Mouse (Mus musculus) limb, embryonic 12.5 days (tissue): ENCODE results near the gene Rhox3e. TPM values are rescaled to one million over a fixed set of nuclear protein-coding genes. Genes with fewer than 3 reads are reported as not detected.
"Not testable (repeated sequence)": the region's sequence is repeated elsewhere in the genome, so short reads cannot be mapped to it uniquely, and the experiment has no call there.

Experiments used
- ATAC-seq: fragments of 200-750 bp; cut with Nextera tagmentation; 2 replicates; pipeline ENCODE4 v1.8.0; 2017; ENCODE audit warnings: low read depth, moderate TSS enrichment; ENCODE audit not compliant: insufficient number of reproducible peaks, insufficient read depth, low FRiP score, low TSS enrichment
- H3K27ac ChIP-seq: fragments of 300-500 bp; sonication (generic); 2 replicates; pipeline ENCODE4 v1.5.1; 2016; ENCODE audit warnings: mild to moderate bottlenecking, moderate library complexity
- H3K27me3 ChIP-seq: fragments of 300-500 bp; sonication (generic); 2 replicates; pipeline ENCODE4 v1.6.1; 2016; ENCODE audit warnings: mild to moderate bottlenecking, moderate library complexity
- H3K36me3 ChIP-seq: fragments of 300-500 bp; sonication (generic); 2 replicates; pipeline ENCODE4 v1.6.1; 2016; ENCODE audit warnings: mild to moderate bottlenecking, moderate library complexity
- H3K4me1 ChIP-seq: fragments of 300-500 bp; sonication (generic); replicated peaks from 2 replicates; pipeline ENCODE4 v1.6.1; 2016
- H3K4me2 ChIP-seq: fragments of 300-500 bp; sonication (generic); 2 replicates; pipeline ENCODE4 v1.6.1; 2016; ENCODE audit warnings: mild to moderate bottlenecking, moderate library complexity
- H3K4me3 ChIP-seq: fragments of 300-500 bp; sonication (generic); replicated peaks from 2 replicates; pipeline ENCODE4 v1.5.1; 2016; ENCODE audit warnings: mild to moderate bottlenecking
- H3K9ac ChIP-seq: fragments of 300-500 bp; sonication (generic); replicated peaks from 2 replicates; pipeline ENCODE4 v1.6.1; 2016; ENCODE audit warnings: mild to moderate bottlenecking, moderate library complexity
- H3K9me3 ChIP-seq: fragments of 300-500 bp; sonication (generic); 2 replicates; pipeline ENCODE4 v1.6.1; 2016; ENCODE audit warnings: mild to moderate bottlenecking, moderate library complexity
- WGBS: fragments of 180-500 bp; shearing (Covaris S2); methylation state at CpG from one replicate; pipeline ENCODE4 v1.1.7; 2016; 5-methylcytosine and 5-hydroxymethylcytosine counted together
- polyA plus RNA-seq: library from polyadenylated mRNA; unstranded; fragments of >200 nt; fragmentation: Nextera tagmentation; extraction: Ambion mirVana; gene quantifications from 2 replicates; pipeline ENCODE4 v1.2.1, GENCODE M21; 2016

Gene Rhox3e
- polyA plus RNA-seq, result not detected in 2 replicates

DNA sequence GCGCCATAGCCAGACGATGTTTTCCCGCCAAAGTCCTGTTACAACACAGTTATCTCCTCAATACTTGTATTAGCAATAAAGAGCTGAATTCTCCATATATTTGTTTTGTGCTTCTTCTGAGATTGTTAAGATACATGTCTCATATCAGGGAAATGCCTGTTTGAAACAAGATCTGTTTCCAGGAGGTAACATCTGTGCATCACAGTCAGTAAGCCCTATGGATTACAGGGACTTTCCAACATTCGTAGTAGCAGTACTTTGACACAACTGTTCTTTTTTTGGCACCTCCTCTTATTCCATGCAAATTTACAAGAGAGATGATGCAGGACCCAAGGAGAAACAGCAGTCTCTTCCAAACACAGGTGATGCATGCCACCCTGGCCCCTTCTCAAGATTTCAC is at the start of gene Rhox3e:
Rhox3e (plus strand) TSS at position 301 of the 400 bp plus-strand sequence.
- WGBS, result no CpG with 5 or more reads among the region's 4 CpGs
- not testable (repeated sequence) for H3K4me1 ChIP-seq, H3K4me2 ChIP-seq, H3K27me3 ChIP-seq, ATAC-seq, H3K9ac ChIP-seq, H3K27ac ChIP-seq, H3K36me3 ChIP-seq, H3K4me3 ChIP-seq, H3K9me3 ChIP-seq

- 97% methylated on average over 13 of the region's 18 CpGs for WGBS
Observed at GRCm38 (mm10) chrX:37514059-37514458, 27.8 kb upstream of the Rhox3e start, which contains the start of gene Rhox4d. Gene Rhox4d, plus strand, starts transcription at chrX:37514359.

GRCm38 (mm10) chrX:37530152-37530551 is 11.7 kb upstream of the Rhox3e start, which contains the start of gene Rhox2e:
Gene Rhox2e, plus strand, starts transcription at chrX:37530452.
- H3K4me3 ChIP-seq, ATAC-seq, H3K27me3 ChIP-seq, H3K4me1 ChIP-seq, H3K4me2 ChIP-seq, H3K9me3 ChIP-seq, H3K27ac ChIP-seq, H3K9ac ChIP-seq, H3K36me3 ChIP-seq: not testable (repeated sequence)
- WGBS, result 88% methylated on average over 2 of the region's 8 CpGs

More at GRCm38 (mm10) chrX:37514059-37514458, 27.8 kb upstream of the Rhox3e start, which contains the start of gene Rhox4d:
- H3K4me3 ChIP-seq, H3K27ac ChIP-seq, H3K27me3 ChIP-seq, ATAC-seq, H3K36me3 ChIP-seq, H3K4me1 ChIP-seq, H3K9ac ChIP-seq, H3K9me3 ChIP-seq, H3K4me2 ChIP-seq: not testable (repeated sequence)

DNA sequence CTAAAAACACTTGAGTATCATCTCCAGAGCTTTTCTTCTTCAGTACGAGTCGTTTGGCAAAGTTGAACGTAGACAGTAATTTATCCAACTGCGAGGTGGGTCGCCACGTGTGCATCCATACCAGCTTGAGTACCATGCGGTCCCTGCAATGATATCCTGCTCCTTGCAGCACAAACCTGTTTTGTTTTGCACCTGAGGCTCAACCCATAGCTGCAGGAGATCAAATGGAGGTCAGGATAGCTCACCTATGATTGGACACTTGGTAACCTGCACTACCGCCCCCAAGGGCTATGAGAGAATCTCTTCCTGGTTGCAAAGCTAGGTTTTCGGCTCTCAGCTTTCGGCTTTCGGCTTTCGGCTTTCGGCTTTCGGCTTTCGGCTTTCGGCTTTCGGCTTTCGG is 15.3 kb downstream of the Rhox3e start, which contains the start of gene Rhox4e:
Rhox4e (plus strand) TSS at position 301 of the 400 bp plus-strand sequence.
- not testable (repeated sequence) for H3K27me3 ChIP-seq, H3K9ac ChIP-seq, H3K27ac ChIP-seq, H3K9me3 ChIP-seq, ATAC-seq, H3K4me2 ChIP-seq, H3K36me3 ChIP-seq, H3K4me3 ChIP-seq, H3K4me1 ChIP-seq
- 96% methylated on average over 10 of the region's 18 CpGs for WGBS

- H3K27me3 ChIP-seq, ATAC-seq, H3K27ac ChIP-seq, H3K4me1 ChIP-seq, H3K4me2 ChIP-seq, H3K36me3 ChIP-seq, H3K9ac ChIP-seq, H3K4me3 ChIP-seq, H3K9me3 ChIP-seq: not testable (repeated sequence)
- WGBS, result 92% methylated on average over 8 of the region's 8 CpGs
Observed at GRCm38 (mm10) chrX:37571105-37571504, 29.3 kb downstream of the Rhox3e start, which contains the start of gene Rhox2f. Gene Rhox2f, plus strand, starts transcription at chrX:37571405.

DNA sequence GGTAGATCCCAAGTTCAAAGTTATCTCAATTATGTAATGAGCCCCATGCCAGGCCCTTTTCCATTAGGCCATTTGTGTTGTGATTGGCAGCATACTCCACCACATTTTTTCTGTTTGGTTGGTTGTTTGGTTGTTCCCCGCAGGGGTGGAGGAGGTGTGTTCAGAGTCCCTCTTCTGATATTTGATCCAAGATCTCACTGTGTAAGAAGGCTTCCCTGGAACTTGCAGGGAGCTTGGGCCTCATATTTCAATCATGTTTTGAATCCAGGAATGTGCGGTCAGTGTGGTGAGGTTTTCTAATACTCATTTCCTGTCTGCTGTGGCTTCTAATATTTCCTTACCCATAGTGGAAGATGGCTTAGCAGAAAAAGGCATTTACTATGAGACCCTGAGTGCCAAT is 30.8 kb downstream of the Rhox3e start:
- not testable (repeated sequence) for ATAC-seq, H3K4me3 ChIP-seq, H3K4me2 ChIP-seq, H3K4me1 ChIP-seq, H3K9ac ChIP-seq, H3K27me3 ChIP-seq, H3K27ac ChIP-seq, H3K36me3 ChIP-seq, H3K9me3 ChIP-seq
- WGBS, result 34% methylated on average over 2 of the region's 2 CpGs

DNA sequence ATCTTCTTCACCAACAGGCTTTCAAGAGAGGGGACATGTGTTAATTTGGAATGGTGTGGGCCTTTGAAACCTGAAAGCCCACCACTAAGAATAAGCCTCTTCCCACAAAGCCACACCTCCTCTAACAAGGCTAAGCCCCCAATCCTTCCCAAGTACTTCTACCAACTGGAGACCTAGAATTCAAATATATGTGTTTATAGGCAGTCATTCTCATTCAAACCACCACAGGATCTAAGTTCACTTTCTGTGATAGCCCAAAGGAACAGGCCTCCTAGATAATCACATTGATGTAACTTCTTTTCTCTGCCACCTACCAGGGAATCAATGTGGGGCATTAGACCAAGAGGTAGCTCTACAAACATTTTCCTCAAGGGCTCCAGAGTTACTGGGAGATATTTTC is 38.9 kb downstream of the Rhox3e start, which contains the start of gene Rhox3f:
Rhox3f (plus strand) TSS at position 301 of the 400 bp plus-strand sequence.
- H3K27me3 ChIP-seq, H3K4me1 ChIP-seq, H3K9me3 ChIP-seq, H3K36me3 ChIP-seq, H3K4me3 ChIP-seq, ATAC-seq, H3K9ac ChIP-seq, H3K27ac ChIP-seq, H3K4me2 ChIP-seq: not testable (repeated sequence)

Other genes starting within 250 kb of the Rhox3e start
- not detected in 2 replicates for gene Rhox3a2, start 162.0 kb upstream of the Rhox3e start, polyA plus RNA-seq
- gene Rhox4a2, start 151.2 kb upstream of the Rhox3e start, polyA plus RNA-seq, result not detected in 2 replicates
- not detected in 2 replicates for gene Rhox2b, start 130.0 kb upstream of the Rhox3e start, polyA plus RNA-seq
- gene Rhox4b, start 109.5 kb upstream of the Rhox3e start, polyA plus RNA-seq, result 0.30 TPM in 1 of 2 replicates, not detected in the other
- gene Rhox2c, start 88.3 kb upstream of the Rhox3e start, polyA plus RNA-seq, result not detected in 2 replicates
- gene Rhox3c, start 83.4 kb upstream of the Rhox3e start, polyA plus RNA-seq, result not detected in 2 replicates
- gene Rhox4c, start 61.7 kb upstream of the Rhox3e start, polyA plus RNA-seq, result not detected in 2 replicates
- gene Rhox2d, start 48.6 kb upstream of the Rhox3e start, polyA plus RNA-seq, result not detected in 2 replicates
- gene Rhox4d, start 27.7 kb upstream of the Rhox3e start, polyA plus RNA-seq, result not detected in 2 replicates
- gene Rhox2e, start 11.6 kb upstream of the Rhox3e start, polyA plus RNA-seq, result not detected in 2 replicates
- not detected in 2 replicates for gene Rhox4e, start 15.4 kb downstream of the Rhox3e start, polyA plus RNA-seq
- not detected in 2 replicates for gene Rhox2f, start 29.4 kb downstream of the Rhox3e start, polyA plus RNA-seq
- not detected in 2 replicates for gene Rhox3f, start 39.0 kb downstream of the Rhox3e start, polyA plus RNA-seq
- not detected in 2 replicates for gene Rhox4f, start 65.7 kb downstream of the Rhox3e start, polyA plus RNA-seq
- not detected in 2 replicates for gene Rhox3g, start 86.6 kb downstream of the Rhox3e start, polyA plus RNA-seq
- not detected in 2 replicates for gene Rhox2g, start 101.5 kb downstream of the Rhox3e start, polyA plus RNA-seq
- gene Rhox4g, start 109.3 kb downstream of the Rhox3e start, polyA plus RNA-seq, result not detected in 2 replicates
- gene Rhox3h, start 126.7 kb downstream of the Rhox3e start, polyA plus RNA-seq, result not detected in 2 replicates
- not detected in 2 replicates for gene Rhox2h, start 131.3 kb downstream of the Rhox3e start, polyA plus RNA-seq